Mouse (Mus musculus) cerebellum, adult (tissue): ENCODE results near the gene Tnfrsf14.
A peak's percentile ranks its signal among the peaks of the same experiment; 100 is the strongest.

Source experiments
- ATAC-seq: cut with Nextera tagmentation; 2 replicates; pipeline ENCODE4 v1.9.2; 2017; ENCODE audit warnings: mild to moderate bottlenecking, moderate library complexity, mixed read lengths; ENCODE audit not compliant: insufficient number of reproducible peaks, low FRiP score, low TSS enrichment

The Tnfrsf14 gene

GRCm38 (mm10) chr4:154949589-154949982, 21.2 kb upstream of the Tnfrsf14 start:
- ATAC-seq = no peak

GRCm38 (mm10) chr4:154948940-154949588, 20.7 kb upstream of the Tnfrsf14 start:
- ATAC-seq = no peak

GRCm38 (mm10) chr4:154948066-154948939, 19.9 kb upstream of the Tnfrsf14 start:
- ATAC-seq = no peak

GRCm38 (mm10) chr4:154946319-154946718, 18.0 kb upstream of the Tnfrsf14 start:
- ATAC-seq = peak; percentile 45; the same call in 1 of the 2 replicates

GRCm38 (mm10) chr4:154944121-154944590, 15.8 kb upstream of the Tnfrsf14 start:
- peak; percentile 93 for ATAC-seq

- no peak for ATAC-seq
These were observed 15.1 kb upstream of the Tnfrsf14 start for GRCm38 (mm10) chr4:154943323-154944039.

GRCm38 (mm10) chr4:154942632-154943322, 14.4 kb upstream of the Tnfrsf14 start:
- no peak for ATAC-seq

GRCm38 (mm10) chr4:154941831-154942230, 13.5 kb upstream of the Tnfrsf14 start:
- ATAC-seq = no peak

GRCm38 (mm10) chr4:154940156-154940555, 11.8 kb upstream of the Tnfrsf14 start:
- no peak for ATAC-seq

- ATAC-seq = no peak
These were observed 9.4 kb upstream of the Tnfrsf14 start for GRCm38 (mm10) chr4:154937746-154938145.

- no peak for ATAC-seq
These were observed 8.3 kb upstream of the Tnfrsf14 start for GRCm38 (mm10) chr4:154936542-154937255.

GRCm38 (mm10) chr4:154935788-154936187, 7.4 kb upstream of the Tnfrsf14 start:
- no peak for ATAC-seq

- ATAC-seq = no peak
These were observed 6.4 kb upstream of the Tnfrsf14 start for GRCm38 (mm10) chr4:154934800-154935199.

GRCm38 (mm10) chr4:154933306-154933907, 5.0 kb upstream of the Tnfrsf14 start:
- ATAC-seq = no peak

- ATAC-seq = no peak
These were observed 811 bp upstream of the Tnfrsf14 start for GRCm38 (mm10) chr4:154929088-154929660.

GRCm38 (mm10) chr4:154927899-154928337, 445 bp downstream of the Tnfrsf14 start:
- ATAC-seq = no peak

GRCm38 (mm10) chr4:154926969-154927898, 1.1 kb downstream of the Tnfrsf14 start:
- no peak for ATAC-seq

GRCm38 (mm10) chr4:154925413-154925812, 3.0 kb downstream of the Tnfrsf14 start:
- ATAC-seq = no peak
